Mouse (Mus musculus) small intestine, adult 2 months (tissue): ENCODE measurements at regions not wholly inside any gene's neighbourhood (a gene's known extent, or its start where the extent isn't known, plus 50 kb on each side); places are given as distances from the start of the nearest gene placed in this dataset.

Source experiments
- CTCF ChIP-seq: fragments of 200-500 bp; IDR thresholded peaks from 2 replicates; pipeline ENCODE4 v1.5.1; 2012; ENCODE audit warnings: low read depth, mild to moderate bottlenecking, control low read depth, inconsistent platforms, low read length, moderate library complexity, mixed read lengths; ENCODE audit not compliant: insufficient replicate concordance, insufficient read length; ENCODE audit errors: extremely low read depth
- POLR2A ChIP-seq: fragments of 200-500 bp; IDR thresholded peaks from 2 replicates; pipeline ENCODE4 v1.6.1; 2012; ENCODE audit warnings: low read depth, mild to moderate bottlenecking, control low read depth, inconsistent platforms, low read length, moderate library complexity

- no peak for TF ChIP-seq POLR2A
- TF ChIP-seq CTCF: no peak
Measured at GRCm38 (mm10) chr9:117713121-117713520, 83.4 kb upstream of the Rbms3 start.
